Mouse (Mus musculus) thymus, postnatal 14 days (tissue): Measurements from ENCODE around the gene Ctsf.
"Not testable (repeated sequence)": the region's sequence is repeated elsewhere in the genome, so short reads cannot be mapped to it uniquely, and the experiment has no call there.

ENCODE experiments used
- DNase-seq: peaks from one replicate; pipeline ENCODE4 v3.0.0; 2021

The Ctsf gene

DNA sequence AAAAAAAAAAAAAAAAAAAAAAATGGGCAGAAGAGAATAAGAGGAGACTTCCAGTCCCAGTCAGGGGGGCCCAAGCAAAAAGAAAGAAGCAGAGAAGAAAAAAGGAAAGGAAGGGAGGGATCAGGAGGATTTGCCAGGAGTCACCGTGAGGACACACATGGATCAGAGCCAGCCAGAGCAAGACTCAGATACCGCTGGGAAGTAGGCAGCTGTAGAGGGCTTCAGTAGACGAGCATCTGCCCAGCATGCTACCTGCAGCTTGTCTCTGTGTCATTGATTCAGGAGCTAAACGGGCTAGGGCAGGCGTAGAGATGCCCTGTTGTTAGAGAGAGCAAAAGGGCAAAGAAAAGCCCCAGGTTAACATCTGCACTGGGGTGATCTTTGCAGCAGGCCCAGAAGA, 4.6 kb upstream of the Ctsf start:
- no peak for DNase-seq

DNA sequence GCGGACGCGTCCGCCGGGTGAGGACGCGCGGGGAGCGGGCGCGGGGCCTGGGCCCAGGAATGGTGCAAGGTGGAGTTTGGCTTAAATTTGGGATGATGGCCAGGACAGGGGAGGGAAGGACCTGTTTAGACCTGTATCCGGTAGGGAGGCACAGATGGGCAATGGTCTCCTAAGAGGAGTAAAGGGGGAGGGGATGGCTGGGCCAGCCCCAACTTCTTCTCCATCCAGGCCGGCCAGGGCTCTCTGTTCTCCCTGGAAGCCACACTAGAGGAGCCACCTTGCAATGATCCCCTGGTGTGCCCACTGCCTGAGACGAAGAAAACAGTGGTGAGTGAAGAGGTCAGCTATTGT, 515 bp downstream of the Ctsf start:
- DNase-seq = no peak

DNA sequence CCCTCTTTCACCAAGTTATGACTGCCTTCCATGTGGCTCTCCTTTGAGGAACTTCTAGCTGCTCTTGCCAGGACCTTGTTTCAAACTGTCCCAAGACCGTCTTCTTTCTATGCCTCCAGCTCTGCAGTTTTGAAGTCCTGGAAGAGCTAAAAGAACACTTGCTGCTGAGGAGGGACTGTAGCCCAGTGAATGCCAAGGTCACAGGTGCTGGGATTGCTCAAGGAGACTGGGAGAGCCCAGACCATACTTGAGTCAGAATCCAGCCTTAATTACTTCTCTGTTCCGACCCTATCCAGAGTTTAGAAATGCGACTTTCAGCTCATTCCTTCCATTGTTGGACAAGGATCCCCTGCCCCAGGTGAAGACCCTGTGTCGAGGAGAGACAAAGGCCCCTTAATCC, 1.0 kb downstream of the Ctsf start:
- no peak for DNase-seq

DNA sequence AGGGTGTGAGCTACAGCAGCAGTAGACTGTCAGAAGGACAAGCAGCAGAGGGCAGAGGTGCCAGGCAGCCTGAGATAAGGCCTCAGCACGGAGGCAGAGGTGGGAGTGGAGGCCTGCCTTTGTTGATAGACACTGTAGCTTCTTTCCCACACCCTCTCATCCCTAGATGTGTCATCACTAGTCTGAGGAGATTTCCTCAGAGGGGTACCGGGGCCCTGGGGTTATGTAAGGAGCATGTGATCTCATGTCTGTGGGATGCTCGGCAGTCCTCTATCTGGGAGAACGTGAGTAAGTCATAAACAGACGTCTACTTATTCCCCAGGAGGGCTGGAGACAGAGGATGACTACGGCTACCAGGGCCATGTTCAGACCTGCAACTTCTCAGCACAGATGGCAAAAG, 4.2 kb downstream of the Ctsf start:
- no peak for DNase-seq

DNA sequence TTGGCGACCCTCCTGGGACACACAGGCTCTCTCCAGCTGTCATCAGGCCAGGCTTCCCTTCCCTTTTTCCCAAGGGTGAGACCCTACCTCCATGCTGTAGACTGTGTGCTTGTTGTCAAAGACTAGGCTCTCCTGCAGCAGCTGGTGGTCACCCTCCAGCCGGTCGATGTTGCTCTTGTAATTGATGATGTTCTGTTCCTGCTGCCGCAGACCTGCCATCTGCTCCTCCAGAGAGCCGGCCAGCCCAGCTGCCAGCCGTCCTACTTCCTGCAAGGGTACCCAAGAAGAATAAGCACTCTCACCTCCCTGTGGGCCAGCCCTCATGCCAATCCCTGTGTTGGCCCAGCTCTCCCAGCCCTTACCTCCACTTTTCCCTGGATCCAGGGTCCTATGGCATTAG, 8.1 kb downstream of the Ctsf start:
- DNase-seq = no peak

DNA sequence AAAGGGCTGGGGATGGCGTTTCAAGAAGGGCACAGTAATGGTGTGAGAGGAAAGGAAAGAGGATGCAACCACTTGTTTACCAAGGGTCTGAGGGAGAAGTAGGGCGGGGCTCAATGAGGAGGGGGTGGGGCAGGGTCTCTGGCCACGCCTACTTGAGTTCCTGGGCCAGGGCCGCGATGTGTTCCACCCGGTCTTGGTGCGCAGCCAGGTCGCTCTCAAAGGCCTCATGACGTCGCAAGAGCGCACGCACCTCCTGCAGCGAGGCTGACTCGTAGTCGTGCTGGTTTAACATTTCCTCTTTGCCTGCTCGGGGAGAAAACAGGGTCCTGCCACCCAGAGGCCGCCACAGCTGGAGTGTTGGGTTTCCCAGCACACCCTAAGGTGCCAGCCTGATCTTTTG, 10.2 kb downstream of the Ctsf start:
- peak; percentile 35 for DNase-seq

DNA sequence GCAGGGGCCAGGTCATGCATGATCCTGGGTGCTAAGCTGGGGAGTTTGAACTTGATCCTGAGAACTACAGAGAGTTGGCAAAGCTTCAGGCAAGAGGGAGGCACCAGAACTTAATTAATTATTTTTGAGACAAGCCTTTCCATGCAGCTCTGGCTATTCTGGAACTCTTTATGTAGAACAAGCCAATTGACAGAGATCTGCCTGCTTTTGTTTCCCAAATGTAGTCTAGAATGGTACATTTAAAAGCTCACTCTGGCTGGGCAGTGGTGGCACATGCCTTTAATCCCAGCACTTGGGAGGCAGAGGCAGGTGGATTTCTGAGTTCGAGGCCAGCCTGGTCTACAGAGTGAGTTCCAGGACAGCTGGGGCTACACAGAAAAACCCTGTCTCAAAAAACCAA, 19.7 kb downstream of the Ctsf start:
- not testable (repeated sequence) for DNase-seq

DNA sequence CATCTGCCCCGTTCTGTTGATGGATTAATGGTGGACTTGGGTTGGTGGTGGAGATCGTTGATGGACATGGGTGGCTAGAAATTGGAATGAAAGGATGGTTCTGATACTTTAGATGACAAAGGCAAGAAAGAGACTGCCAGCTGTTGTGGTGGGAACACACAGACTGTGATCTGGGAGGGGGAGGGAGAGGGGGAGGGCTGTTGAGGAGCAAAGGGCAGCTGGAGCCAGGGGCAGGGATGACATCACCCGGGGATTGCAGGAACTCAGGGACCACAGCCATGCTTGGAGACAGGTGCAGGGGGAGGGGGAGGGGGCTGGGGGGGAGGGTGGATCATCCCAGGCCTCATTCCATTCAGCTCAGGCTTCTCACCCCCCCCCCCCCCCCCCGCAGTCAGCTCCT, 21.3 kb downstream of the Ctsf start:
- no peak for DNase-seq

DNA sequence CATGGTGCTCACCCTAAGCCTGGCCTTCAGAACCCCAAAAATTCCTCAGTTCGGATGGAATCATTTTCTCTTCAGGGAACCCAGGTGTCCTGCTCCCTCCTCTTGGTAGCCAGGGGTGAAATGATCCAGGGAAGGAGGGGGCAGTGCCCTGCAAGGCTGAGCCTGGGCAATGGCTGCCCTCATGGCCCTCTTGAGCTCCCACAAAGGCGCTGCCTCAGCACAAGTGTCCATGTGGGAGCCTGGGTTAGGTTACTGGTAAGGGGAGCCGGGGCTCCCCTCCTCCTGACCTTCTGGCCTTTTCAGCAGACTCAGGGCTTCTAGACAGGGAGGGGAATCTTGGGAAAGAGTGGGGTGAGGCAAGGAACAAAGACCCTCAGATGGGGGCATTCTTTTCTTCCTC, 21.8 kb downstream of the Ctsf start:
- no peak for DNase-seq

DNA sequence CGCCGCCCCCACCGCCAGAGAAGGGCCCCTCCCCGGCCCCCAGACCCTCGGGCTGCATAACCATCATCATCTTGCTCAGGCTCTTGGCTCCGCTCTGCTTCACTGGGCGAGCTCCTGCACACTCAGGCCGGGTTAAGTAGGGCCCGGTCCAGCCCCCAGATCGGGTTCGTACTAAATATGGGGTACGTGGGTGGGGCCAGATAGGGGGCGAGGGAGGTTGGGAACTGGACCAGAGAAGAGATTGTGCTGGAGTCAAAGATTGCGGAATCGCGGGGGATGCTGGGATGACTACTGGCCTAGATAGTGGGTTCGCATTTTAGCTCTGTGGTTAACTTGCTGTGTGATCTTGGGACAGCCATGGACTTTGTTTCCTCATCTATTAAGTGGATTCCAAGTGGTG, 22.9 kb downstream of the Ctsf start, which contains the start of gene Actn3:
Actn3 (minus strand) TSS at position 125 of the 400 bp plus-strand sequence.
- DNase-seq = peak; percentile 14

DNA sequence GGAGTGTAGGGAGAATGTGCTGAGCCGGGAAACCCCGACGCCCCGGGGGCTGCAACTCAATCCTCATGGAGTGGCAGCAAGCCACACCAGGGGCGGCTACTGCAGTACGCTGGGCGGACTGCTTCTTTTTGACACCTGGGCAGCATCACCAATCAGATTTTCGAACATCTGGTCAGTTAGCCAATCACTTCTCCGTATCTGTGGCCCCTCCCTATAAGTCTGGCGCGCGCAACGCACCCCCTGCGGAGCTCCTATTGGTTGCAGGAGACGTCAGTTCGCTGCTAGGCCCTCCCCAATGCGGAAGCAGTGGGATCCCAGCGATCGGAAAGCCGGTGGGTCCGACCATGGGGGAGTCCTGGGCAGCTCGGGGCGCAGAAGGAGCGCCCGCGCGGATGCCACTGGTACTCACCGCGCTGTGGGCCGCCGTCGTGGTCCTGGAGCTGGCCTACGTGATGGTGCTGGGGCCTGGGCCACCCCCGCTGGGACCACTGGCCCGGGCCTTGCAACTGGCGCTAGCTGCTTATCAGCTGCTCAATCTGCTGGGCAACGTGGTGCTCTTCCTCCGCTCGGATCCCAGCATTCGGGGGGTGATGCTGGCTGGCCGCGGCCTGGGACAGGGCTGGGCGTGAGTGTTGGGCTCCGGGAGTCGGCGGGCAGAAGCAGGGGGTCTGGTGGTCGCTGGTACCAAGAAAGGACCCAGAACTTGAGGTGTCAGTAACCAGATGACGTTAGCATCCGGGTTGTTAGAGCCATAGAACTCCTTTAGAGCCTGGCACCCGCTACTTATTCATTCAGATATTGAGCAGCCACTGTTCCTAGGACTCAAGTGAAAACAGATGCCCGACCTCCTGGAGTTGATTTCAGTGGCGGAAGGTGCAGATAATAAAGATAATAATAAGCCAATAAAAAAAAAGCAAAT, 23.7 kb downstream of the Ctsf start, which contains the start of gene Zdhhc24:
Zdhhc24 (plus strand) TSS at position 264 of the 919 bp plus-strand sequence.
- DNase-seq = peak; percentile 96

DNA sequence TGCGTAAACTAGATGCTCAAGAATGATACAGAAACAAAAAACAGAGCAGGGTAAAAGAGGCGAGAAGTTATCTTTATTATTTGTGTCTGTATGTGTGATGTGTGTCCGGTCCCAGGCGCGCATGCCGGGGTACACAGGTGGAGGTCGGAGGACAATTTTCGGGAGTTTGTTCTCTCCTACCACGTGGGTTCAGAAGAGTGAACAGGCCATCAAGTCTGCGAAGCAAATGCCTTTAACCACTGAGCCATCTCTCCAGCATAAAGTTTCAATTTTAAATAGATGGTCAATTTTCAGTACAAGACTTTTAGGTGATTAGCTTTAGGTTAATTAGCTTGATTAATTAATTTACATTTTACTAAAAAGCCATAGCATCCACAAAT, 24.4 kb downstream of the Ctsf start:
- DNase-seq = no peak

DNA sequence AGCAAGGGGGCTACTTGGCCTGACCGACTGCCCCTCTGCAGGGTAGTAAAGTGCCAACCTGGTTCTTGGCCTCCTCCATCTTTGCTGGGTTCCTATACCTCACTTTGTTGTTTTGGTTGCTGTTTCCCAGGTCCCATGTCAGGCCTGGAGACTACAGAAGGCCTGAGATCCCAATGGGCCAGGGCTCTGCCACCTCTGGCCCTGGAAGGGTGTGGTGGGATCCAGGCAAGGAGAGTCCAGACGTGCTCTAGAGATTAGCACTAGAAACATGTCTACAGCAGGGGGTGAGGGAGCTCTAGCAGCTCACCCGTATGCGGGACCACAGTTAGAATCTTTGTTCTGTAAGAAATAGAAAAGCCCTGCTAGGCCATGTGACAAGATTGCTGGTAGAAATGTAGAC, 29.0 kb downstream of the Ctsf start:
- DNase-seq = no peak

DNA sequence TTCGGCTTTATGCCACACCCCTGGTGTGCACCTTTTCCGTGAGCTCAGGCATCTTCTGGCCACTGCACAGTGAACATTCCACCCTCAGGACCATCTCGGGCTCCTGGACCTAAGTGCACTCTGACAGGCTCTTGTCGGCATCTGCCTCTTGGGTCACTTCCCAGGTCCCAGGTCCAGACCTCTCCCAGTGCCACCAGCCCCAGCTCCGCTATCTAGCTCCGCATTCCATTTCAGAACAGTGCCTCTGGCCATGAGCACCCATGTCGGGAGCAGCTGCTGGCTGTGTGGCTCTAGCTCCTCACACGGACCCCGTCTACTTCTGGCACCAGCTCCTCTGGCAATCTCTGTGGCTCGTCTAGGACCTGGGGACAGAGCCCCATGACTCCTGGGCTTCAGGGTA, 34.9 kb downstream of the Ctsf start:
- no peak for DNase-seq

DNA sequence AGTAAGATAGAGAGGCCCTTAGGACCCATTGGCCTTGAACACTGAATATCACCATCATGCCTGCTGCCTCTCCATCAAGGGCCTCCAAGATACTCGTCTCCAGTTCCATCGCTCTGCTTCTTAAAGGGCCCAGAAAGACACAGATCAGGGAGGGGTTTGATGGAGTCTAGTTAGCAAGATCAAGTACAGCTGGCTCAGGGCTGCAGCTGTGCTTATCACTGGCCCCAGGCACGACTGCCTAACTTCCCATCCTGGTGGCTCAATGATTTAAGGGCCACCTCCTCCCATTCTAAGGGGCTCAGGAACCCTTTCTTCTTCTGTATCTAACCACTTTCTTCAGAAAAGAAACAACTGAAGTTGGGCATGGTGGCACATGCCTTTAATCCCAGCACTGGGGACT, 36.9 kb downstream of the Ctsf start:
- no peak for DNase-seq

DNA sequence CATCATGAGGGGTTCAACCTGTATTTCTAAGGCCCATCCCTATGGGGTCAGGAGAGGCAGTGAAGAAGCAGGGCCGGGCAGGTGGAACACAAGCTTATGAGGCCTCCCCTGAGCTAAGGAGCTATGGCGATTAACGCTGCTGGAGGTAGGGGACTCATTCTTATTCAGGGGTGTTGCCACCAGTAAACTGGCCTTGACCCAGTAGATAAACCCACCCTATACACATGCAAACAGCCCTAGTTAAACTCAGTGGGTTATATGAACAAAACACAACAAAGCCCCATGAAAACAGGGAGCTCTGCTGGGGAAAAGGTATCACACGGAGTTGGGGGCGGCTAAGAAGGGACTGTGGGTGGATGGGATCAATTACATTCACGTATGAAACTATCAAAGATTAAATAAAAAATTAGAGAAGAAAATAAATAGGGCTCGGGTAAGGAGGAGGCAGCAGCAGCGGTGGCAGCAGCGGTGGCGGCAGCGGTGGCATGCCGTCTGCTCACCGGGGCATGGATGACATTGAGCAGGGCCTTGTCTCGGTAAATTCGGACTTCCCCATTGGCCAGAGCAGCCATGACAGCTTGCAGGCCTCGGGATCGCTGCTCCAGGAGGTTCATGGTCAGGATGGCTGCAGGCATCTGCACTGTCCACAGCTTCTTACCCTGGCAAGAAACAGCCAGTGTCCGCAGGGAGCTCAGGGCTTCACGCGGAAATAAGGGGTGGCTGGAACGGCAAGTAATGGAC, 42.0 kb downstream of the Ctsf start:
- no peak for DNase-seq

DNA sequence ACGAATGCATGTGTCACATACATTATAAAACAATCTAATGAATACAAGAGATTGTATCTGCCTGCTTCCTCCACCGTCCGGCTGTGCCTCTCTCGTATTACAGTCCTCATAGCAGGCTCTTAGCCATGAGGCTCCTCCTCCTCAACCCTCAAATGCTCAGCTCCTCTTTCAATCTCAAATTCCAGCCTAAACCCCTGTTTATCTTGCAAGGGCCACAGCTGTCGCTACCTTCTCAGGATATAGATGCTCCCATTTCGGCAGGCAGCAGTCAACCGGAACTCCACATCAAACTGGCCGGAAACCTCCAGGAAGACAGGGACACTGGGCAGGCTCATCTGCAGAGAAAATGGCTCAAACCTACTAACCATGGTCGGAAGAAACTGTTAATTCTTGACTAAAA, 44.0 kb downstream of the Ctsf start:
- DNase-seq = no peak

DNA sequence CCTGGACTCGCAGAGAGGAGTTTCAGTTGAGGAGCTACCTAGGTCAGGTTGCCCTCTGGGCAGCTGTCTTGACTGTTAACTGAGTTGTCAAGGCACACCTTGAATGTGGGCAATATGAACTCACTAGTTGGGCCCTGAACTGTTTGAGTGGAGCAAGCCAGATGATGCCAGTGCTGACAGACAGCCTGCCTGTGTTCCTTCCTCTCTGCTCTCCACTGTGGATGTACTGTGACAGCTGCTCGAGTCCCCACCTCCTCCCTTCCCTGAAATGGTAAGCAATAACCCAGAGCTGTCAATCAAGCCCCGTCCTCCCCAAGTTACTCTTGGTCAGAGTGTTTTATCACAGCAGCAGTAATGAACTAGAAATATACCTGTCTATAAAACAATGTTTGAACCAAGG, 45.0 kb downstream of the Ctsf start:
- DNase-seq = no peak

DNA sequence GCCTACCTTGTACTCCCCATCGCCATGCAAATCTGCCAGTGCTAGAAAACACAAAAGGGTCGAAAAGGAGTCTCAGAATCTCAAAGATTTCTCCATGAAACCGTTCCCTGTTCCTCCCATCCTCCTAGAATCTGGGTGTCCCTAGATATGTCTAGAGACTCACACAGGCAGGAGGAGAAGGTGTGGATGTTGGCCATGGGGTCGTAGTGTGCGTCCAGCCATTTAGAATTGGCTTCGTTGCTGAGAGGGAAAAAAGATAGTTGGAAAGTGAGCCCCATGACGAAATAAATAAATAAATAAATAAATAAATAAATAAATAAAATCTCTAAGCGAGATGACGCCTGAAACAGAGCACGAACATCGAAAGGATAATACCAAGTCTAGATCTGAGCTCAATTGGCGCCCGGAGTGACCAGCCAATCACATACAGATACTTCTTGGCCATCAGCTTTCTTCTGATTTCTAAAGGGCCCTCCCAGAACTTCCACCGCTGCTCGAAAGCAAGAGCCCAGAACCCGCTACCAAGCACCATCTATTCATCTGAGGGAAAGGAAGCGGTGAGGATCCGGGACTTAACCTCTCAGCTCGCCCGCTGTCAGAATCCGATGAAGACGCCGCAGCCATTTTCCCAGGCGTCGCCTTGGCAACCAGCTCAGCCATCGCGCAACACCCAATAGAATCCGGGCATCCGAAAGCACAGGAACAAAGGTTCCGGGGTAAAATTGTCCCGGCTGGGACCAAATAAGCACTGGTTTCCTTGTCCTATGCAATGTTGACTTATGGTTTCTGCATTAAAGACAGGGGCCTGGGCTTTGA, 51.3 kb downstream of the Ctsf start, which contains the start of gene Bbs1:
Bbs1 (minus strand) TSS at position 650 of the 816 bp plus-strand sequence.
- DNase-seq = peak; percentile 80

DNA sequence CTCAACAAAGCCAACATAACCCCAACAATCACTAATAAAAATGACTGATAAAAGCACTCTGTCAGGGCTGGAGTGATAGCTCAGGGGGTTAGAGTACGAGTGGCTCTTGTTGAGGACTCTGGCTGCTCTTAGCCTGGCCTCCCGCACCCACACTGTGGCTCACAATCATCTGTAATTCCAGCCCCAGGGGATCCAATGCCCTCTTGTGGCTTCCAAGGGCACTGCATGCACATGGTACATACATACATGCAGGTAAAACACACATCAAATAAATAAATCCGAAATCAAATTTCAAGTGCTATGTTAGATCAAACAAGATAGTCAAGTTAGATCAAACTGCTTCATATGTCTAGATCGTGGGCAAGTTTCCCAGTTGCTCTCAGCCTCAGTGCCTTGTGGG, 53.2 kb downstream of the Ctsf start:
- peak; percentile 49 for DNase-seq

DNA sequence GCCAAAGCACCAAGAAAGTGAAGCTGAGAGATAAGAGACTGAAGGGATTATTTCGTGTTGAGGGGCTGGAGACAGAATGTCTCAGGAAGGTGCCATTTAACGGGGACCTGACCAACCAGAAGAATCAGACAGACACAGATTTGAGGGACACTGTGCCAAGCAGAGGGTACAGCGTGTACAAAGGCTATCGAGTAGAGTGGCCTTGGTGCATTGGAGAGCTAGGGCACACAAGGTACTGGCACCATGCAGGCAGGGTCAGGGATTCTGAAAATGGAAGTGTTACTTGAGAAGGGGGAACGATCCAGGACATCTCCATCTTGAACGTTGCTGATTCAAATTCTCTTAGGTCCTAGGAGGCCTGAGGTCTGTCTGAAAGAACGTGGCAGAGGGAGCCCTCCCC, 54.4 kb downstream of the Ctsf start:
- no peak for DNase-seq
